Mouse (Mus musculus) lung, embryonic 16.5 days (tissue): ENCODE measurements around the gene Pitpna. TPM values are rescaled to one million over a fixed set of nuclear protein-coding genes. Genes with fewer than 3 reads are reported as not detected.
A peak's percentile ranks its signal among the peaks of the same experiment; 100 is the strongest.

Experiments used
- ATAC-seq: fragments of 200-750 bp; cut with Nextera tagmentation; 2 replicates; pipeline ENCODE4 v1.8.0; 2017; ENCODE audit warnings: low read depth, mild to moderate bottlenecking, moderate library complexity
- H3K27ac ChIP-seq: fragments of 300-500 bp; sonication (generic); 2 replicates; pipeline ENCODE4 v1.5.1; 2014; ENCODE audit warnings: mild to moderate bottlenecking, control low read depth, low read length
- H3K27me3 ChIP-seq: fragments of 300-500 bp; sonication (generic); 2 replicates; pipeline ENCODE4 v1.6.1; 2014; ENCODE audit warnings: low read depth, low read length, mixed read lengths; ENCODE audit not compliant: control insufficient read depth, insufficient read depth
- H3K36me3 ChIP-seq: fragments of 300-500 bp; sonication (generic); 2 replicates; pipeline ENCODE4 v1.6.1; 2014; ENCODE audit warnings: low read length; ENCODE audit not compliant: control insufficient read depth, insufficient read depth
- H3K4me1 ChIP-seq: fragments of 300-500 bp; sonication (generic); replicated peaks from 2 replicates; pipeline ENCODE4 v1.6.1; 2014; ENCODE audit warnings: low read length, mixed read lengths; ENCODE audit not compliant: control insufficient read depth, insufficient read depth
- H3K4me2 ChIP-seq: fragments of 300-500 bp; sonication (generic); 2 replicates; pipeline ENCODE4 v1.6.1; 2014; ENCODE audit warnings: low read depth, low read length, control low read depth
- H3K4me3 ChIP-seq: fragments of 300-500 bp; sonication (generic); 2 replicates; pipeline ENCODE4 v1.5.1; 2014; ENCODE audit warnings: mild to moderate bottlenecking, low read length, control low read depth
- H3K9ac ChIP-seq: fragments of 300-500 bp; sonication (generic); 2 replicates; pipeline ENCODE4 v1.6.1; 2014; ENCODE audit warnings: low read length, control low read depth
- H3K9me3 ChIP-seq: fragments of 300-500 bp; sonication (generic); 2 replicates; pipeline ENCODE4 v1.6.1; 2016; ENCODE audit warnings: low read length; ENCODE audit not compliant: control insufficient read depth
- WGBS: fragments of 180-500 bp; shearing (Covaris S2); extraction: QIAGEN DNeasy Blood & Tissue Kit; methylation state at CpG from one replicate; pipeline ENCODE4 v1.1.7; 2014; 5-methylcytosine and 5-hydroxymethylcytosine counted together
- polyA plus RNA-seq: library from polyadenylated mRNA; unstranded; fragments of >200 nt; fragmentation: Nextera tagmentation; extraction: Ambion mirVana; gene quantifications from 2 replicates; pipeline ENCODE4 v1.2.1, GENCODE M21; 2015

Gene Pitpna
- polyA plus RNA-seq, 1 experiment from 2014 or later, result 63.7 TPM

- WGBS, result 3% methylated on average over 13 of the region's 13 CpGs
- no peak for ATAC-seq
- Histone ChIP-seq H3K27ac (no peak overlapping the region; the same call in 1 of the 2 replicates), H3K36me3 (peaks cover 9% of the 10 kb centered on the region), H3K4me1 (peaks cover 12% of the 10 kb centered on the region), H3K9ac (peak overlapping the region; percentile 82), H3K4me3 (peak overlapping the region; percentile 79), H3K9me3 (no peaks in the 10 kb centered on the region), H3K4me2 (peak overlapping the region; percentile 83), H3K27me3 (no peaks in the 10 kb centered on the region)
These were observed 43.8 kb downstream of the Pitpna start for GRCm38 (mm10) chr11:75631561-75632225.

DNA sequence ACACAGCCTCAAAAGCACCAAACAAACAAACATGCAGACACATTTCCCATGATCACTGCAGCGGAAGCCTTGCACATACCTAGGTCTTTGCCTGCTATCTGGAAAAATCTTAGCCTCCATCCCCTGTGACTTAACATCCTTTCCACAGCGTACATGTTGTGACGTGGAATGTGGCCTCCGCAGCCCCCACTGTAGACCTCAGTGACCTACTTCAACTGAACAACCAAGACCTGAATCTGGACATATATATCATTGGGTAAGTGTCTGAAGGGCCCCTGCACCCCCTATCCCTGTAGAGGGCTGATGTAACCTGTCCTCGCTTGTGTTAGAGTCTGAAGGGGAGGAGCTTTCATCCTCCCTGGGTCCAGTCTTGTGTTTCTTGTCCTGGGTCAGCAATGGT, 45.0 kb downstream of the Pitpna start:
- no peaks in the 10 kb centered on the region for H3K9me3 ChIP-seq
- H3K4me1 ChIP-seq, result peaks cover 12% of the 10 kb centered on the region
- H3K9ac ChIP-seq, result no peak overlapping the region
- H3K36me3 ChIP-seq, result peaks cover 3% of the 10 kb centered on the region; the same call in 1 of the 2 replicates
- H3K4me3 ChIP-seq, result no peak overlapping the region
- no peak for ATAC-seq
- H3K27ac ChIP-seq, result no peak overlapping the region
- WGBS, result 87% methylated on average over 5 of the region's 5 CpGs
- no peak overlapping the region for H3K4me2 ChIP-seq
- no peaks in the 10 kb centered on the region for H3K27me3 ChIP-seq

- H3K27me3 ChIP-seq, result no peaks in the 10 kb centered on the region
- no peak overlapping the region for H3K4me2 ChIP-seq
- H3K36me3 ChIP-seq, result no peaks in the 10 kb centered on the region
- H3K27ac ChIP-seq, result no peak overlapping the region
- no peaks in the 10 kb centered on the region for H3K9me3 ChIP-seq
- H3K4me1 ChIP-seq, result peaks cover 12% of the 10 kb centered on the region
- H3K9ac ChIP-seq, result no peak overlapping the region
- no peak for ATAC-seq
- WGBS, result 66% methylated on average over 3 of the region's 3 CpGs
- H3K4me3 ChIP-seq, result no peak overlapping the region
These were observed 46.9 kb downstream of the Pitpna start for GRCm38 (mm10) chr11:75634801-75635200.

GRCm38 (mm10) chr11:75635315-75635714, 47.4 kb downstream of the Pitpna start:
- Histone ChIP-seq H3K9me3 (no peaks in the 10 kb centered on the region), H3K27me3 (no peaks in the 10 kb centered on the region), H3K4me1 (peaks cover 9% of the 10 kb centered on the region), H3K4me3 (no peak overlapping the region), H3K4me2 (no peak overlapping the region), H3K27ac (no peak overlapping the region), H3K36me3 (no peaks in the 10 kb centered on the region), H3K9ac (no peak overlapping the region)
- WGBS, result 49% methylated on average over 11 of the region's 11 CpGs
- ATAC-seq, result no peak

- no peak for ATAC-seq
- Histone ChIP-seq H3K9me3 (no peaks in the 10 kb centered on the region), H3K4me1 (no peaks in the 10 kb centered on the region), H3K27ac (no peak overlapping the region), H3K9ac (no peak overlapping the region), H3K36me3 (0 out of 2 replicates have a peak, but pooled peaks cover 2% of the 10 kb centered on the region), H3K4me2 (no peak overlapping the region), H3K27me3 (no peaks in the 10 kb centered on the region), H3K4me3 (no peak overlapping the region)
- 78% methylated on average over 5 of the region's 5 CpGs for WGBS
These were observed 55.4 kb downstream of the Pitpna start for GRCm38 (mm10) chr11:75643323-75643722.

DNA sequence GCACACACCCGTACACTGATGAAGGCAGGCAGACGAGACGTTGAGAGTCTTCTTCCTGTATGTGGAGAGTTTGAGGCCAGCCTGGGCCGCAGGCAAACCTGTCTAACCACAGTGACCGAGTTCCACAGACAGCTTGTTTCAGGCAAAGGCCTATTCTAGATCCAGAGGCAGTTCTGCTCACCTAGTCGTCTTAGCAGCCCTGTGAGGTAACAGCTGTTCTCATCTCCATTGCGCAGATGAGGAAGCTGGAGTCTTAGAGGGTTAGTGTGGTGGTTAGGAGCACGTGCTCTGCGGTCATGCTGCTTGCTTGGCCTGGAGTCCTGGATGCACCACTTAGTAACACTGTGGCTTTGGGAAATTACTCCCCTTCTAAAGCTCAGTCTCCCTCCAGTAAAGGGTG, 56.8 kb downstream of the Pitpna start:
- Histone ChIP-seq H3K4me3 (no peak overlapping the region), H3K9me3 (no peaks in the 10 kb centered on the region), H3K9ac (no peak overlapping the region), H3K4me1 (peaks cover 3% of the 10 kb centered on the region; the same call in 1 of the 2 replicates), H3K27me3 (no peaks in the 10 kb centered on the region), H3K27ac (no peak overlapping the region), H3K36me3 (0 out of 2 replicates have a peak, but pooled peaks cover 2% of the 10 kb centered on the region), H3K4me2 (no peak overlapping the region)
- no peak for ATAC-seq
- WGBS, result 67% methylated on average over 9 of the region's 9 CpGs

- Histone ChIP-seq H3K9ac (no peak overlapping the region), H3K4me2 (no peak overlapping the region), H3K27ac (no peak overlapping the region), H3K36me3 (no peaks in the 10 kb centered on the region), H3K4me3 (no peak overlapping the region), H3K9me3 (no peaks in the 10 kb centered on the region), H3K4me1 (peaks cover 13% of the 10 kb centered on the region), H3K27me3 (no peaks in the 10 kb centered on the region)
- no peak for ATAC-seq
- 57% methylated on average over 6 of the region's 6 CpGs for WGBS
These were observed 59.8 kb downstream of the Pitpna start for GRCm38 (mm10) chr11:75647681-75648211.

GRCm38 (mm10) chr11:75649155-75649561, 61.3 kb downstream of the Pitpna start:
- Histone ChIP-seq H3K9me3 (no peaks in the 10 kb centered on the region), H3K36me3 (no peaks in the 10 kb centered on the region), H3K27ac (peak overlapping the region; percentile 75), H3K27me3 (no peaks in the 10 kb centered on the region), H3K4me1 (peaks cover 22% of the 10 kb centered on the region), H3K4me2 (no peak overlapping the region), H3K4me3 (no peak overlapping the region), H3K9ac (0 out of 2 replicates have a peak overlapping the region, but pooled peaks have one; percentile 14)
- ATAC-seq, result no peak
- 63% methylated on average over 4 of the region's 4 CpGs for WGBS

- Histone ChIP-seq H3K4me3 (peak within 1 kb of the TSS; percentile 79), H3K4me2 (peak within 1 kb of the TSS; percentile 81), H3K9me3 (no peaks in the 10 kb centered on the region), H3K4me1 (peaks cover 34% of the 10 kb centered on the region), H3K27me3 (no peaks in the 10 kb centered on the region), H3K36me3 (no peaks in the 10 kb centered on the region), H3K27ac (peak within 1 kb of the TSS; percentile 97), H3K9ac (peak within 1 kb of the TSS; percentile 90)
- ATAC-seq, result no peak
- WGBS, result 78% methylated on average over 7 of the region's 7 CpGs
These were observed 62.4 kb downstream of the Pitpna start, which contains the start of gene Myo1c for GRCm38 (mm10) chr11:75650311-75650710. Myo1c (plus strand) TSS chr11:75650504.
